Mouse (Mus musculus) large intestine, adult 2 months (tissue): ENCODE data around the gene Vegfa. TPM values are rescaled to one million over a fixed set of nuclear protein-coding genes. Genes with fewer than 3 reads are reported as not detected.

Source experiments
- DNase-seq: peaks from one replicate; pipeline ENCODE4 v3.0.0-alpha.2; 2012; ENCODE audit warnings: low read depth, low spot score
- WGBS: fragments of 180-500 bp; shearing (Covaris S2); methylation state at CpG from one replicate; pipeline ENCODE4 v1.1.7; 2018; 5-methylcytosine and 5-hydroxymethylcytosine counted together
- polyA plus RNA-seq: library from polyadenylated mRNA; depleted of rRNA; stranded (reverse); fragments of >200 nt; gene quantifications from 2 replicates; pipeline ENCODE4 v1.2.3, GENCODE M21; 2012; rRNA removed

Gene Vegfa
- polyA plus RNA-seq, 1 experiment = 82.7 TPM

GRCm38 (mm10) chr17:45969596-45969995 is 62.6 kb downstream of the Vegfa start:
- DNase-seq = no peak
- WGBS = 40% methylated on average over 8 of the region's 8 CpGs

- no peak for DNase-seq
- 92% methylated on average over 11 of the region's 11 CpGs for WGBS
Measured at GRCm38 (mm10) chr17:45968341-45968740, 63.8 kb downstream of the Vegfa start.

Other genes starting within 250 kb of the Vegfa start
- 46.9 and 47.4 TPM in 2 replicates for gene Mrps18a, start 78.6 kb upstream of the Vegfa start, polyA plus RNA-seq
- 2.6 and 2.8 TPM in 2 replicates for gene Rsph9, start 111.8 kb upstream of the Vegfa start, polyA plus RNA-seq
- gene Mad2l1bp, start 121.2 kb upstream of the Vegfa start, polyA plus RNA-seq = 33.7 and 37.4 TPM in 2 replicates
- gene Gtpbp2, start 128.7 kb upstream of the Vegfa start, polyA plus RNA-seq = 145 and 213 TPM in 2 replicates
- gene Polh, start 170.3 kb upstream of the Vegfa start, polyA plus RNA-seq = 4.2 and 4.4 TPM in 2 replicates
- gene Xpo5, start 170.4 kb upstream of the Vegfa start, polyA plus RNA-seq = 17.1 and 18.2 TPM in 2 replicates
- 44.9 and 47.8 TPM in 2 replicates for gene Polr1c, start 215.7 kb upstream of the Vegfa start, polyA plus RNA-seq
- gene Yipf3, start 215.7 kb upstream of the Vegfa start, polyA plus RNA-seq = 170 and 187 TPM in 2 replicates
- gene Lrrc73, start 221.2 kb upstream of the Vegfa start, polyA plus RNA-seq = 0.74 and 0.92 TPM in 2 replicates